Mouse (Mus musculus) CH12.LX (cell line): ENCODE measurements around the gene Map1b.

ENCODE experiments used
- CTCF ChIP-seq, 2 experiments: IDR thresholded peaks in 1 of 2; conservative IDR thresholded peaks in 1 of 2; 2 replicates each; pipeline ENCODE4 v1.5.1; 2011 to 2012; ENCODE audit warnings: low read depth in 2 of 2, low read length in 2 of 2, improper control_type of control experiment in 1 of 2, inconsistent platforms in 1 of 2, mild to moderate bottlenecking in 1 of 2, moderate library complexity in 1 of 2
- EP300 ChIP-seq: IDR thresholded peaks from 2 replicates; pipeline ENCODE4 v1.6.1; 2011; ENCODE audit warnings: low read length, improper control_type of control experiment
- NRF1 ChIP-seq: IDR thresholded peaks from 2 replicates; pipeline ENCODE4 v1.6.1; 2014; ENCODE audit warnings: low read depth, mild to moderate bottlenecking, inconsistent platforms, low read length, improper control_type of control experiment, moderate library complexity
- POLR2A ChIP-seq: IDR thresholded peaks from 2 replicates; pipeline ENCODE4 v1.6.1; 2011; ENCODE audit warnings: low read depth, mild to moderate bottlenecking, improper control_type of control experiment, low read length
- ZKSCAN1 ChIP-seq: IDR thresholded peaks from 2 replicates; pipeline ENCODE4 v1.6.1; 2012; ENCODE audit warnings: low read depth, inconsistent platforms, low read length, improper control_type of control experiment, borderline replicate concordance

- TF ChIP-seq EP300 (no peak), ZKSCAN1 (no peak), CTCF (conservative IDR thresholded peaks at IDR 0.05 in 1 of 2, IDR thresholded peaks at IDR 0.05 in 1 of 2; ENCODE audit: low read depth in 2 of 2, low read length in 2 of 2) (no peak), POLR2A (no peak), NRF1 (no peak)
Observed at GRCm38 (mm10) chr13:99391417-99391816, 124.9 kb downstream of the Map1b start.
